Mouse (Mus musculus) kidney, adult 2 months (tissue): ENCODE data around the gene Pdxk. TPM values are rescaled to one million over a fixed set of nuclear protein-coding genes. Genes with fewer than 3 reads are reported as not detected.

Experiments used
- DNase-seq: peaks from one replicate; pipeline ENCODE4 v3.0.0; 2021
- H3K27ac ChIP-seq: fragments of 200-500 bp; 2 replicates; pipeline ENCODE4 v1.5.1; 2012; ENCODE audit warnings: low read depth, low read length, control low read depth, inconsistent platforms; ENCODE audit not compliant: insufficient read depth
- H3K27me3 ChIP-seq: fragments of 200-500 bp; replicated peaks from 2 replicates; pipeline ENCODE4 v1.6.1; 2012; ENCODE audit warnings: mild to moderate bottlenecking, moderate library complexity, low read length, inconsistent platforms; ENCODE audit not compliant: control insufficient read depth, insufficient read depth
- H3K36me3 ChIP-seq: fragments of 200-500 bp; 2 replicates; pipeline ENCODE4 v1.6.1; 2012; ENCODE audit warnings: mild to moderate bottlenecking, moderate library complexity, low read length, inconsistent platforms; ENCODE audit not compliant: control insufficient read depth, insufficient read depth
- H3K4me1 ChIP-seq: fragments of 200-500 bp; 2 replicates; pipeline ENCODE4 v1.6.1; 2011; ENCODE audit warnings: low read length; ENCODE audit not compliant: control insufficient read depth, insufficient read depth
- H3K4me3 ChIP-seq: fragments of 200-500 bp; 2 replicates; pipeline ENCODE4 v1.5.1; 2011; ENCODE audit warnings: mild to moderate bottlenecking, low read depth, low read length, control low read depth; ENCODE audit not compliant: insufficient read depth
- CTCF ChIP-seq: fragments of 200-500 bp; conservative IDR thresholded peaks from 2 replicates; pipeline ENCODE4 v1.5.1; 2011; ENCODE audit warnings: low read depth, mild to moderate bottlenecking, control low read depth, low read length, moderate library complexity, mixed read lengths; ENCODE audit not compliant: insufficient read depth, insufficient read length
- POLR2A ChIP-seq: fragments of 200-500 bp; IDR thresholded peaks from one replicate; pipeline ENCODE4 v1.6.1; 2011; ENCODE audit warnings: low read depth, low read length, control low read depth
- WGBS: fragments of 180-500 bp; shearing (Covaris S2); methylation state at CpG from one replicate; pipeline ENCODE4 v1.1.7; 2018; 5-methylcytosine and 5-hydroxymethylcytosine counted together
- polyA plus RNA-seq: library from polyadenylated mRNA; depleted of rRNA; stranded (reverse); fragments of >200 nt; gene quantifications from 2 replicates; pipeline ENCODE4 v1.2.3, GENCODE M21; 2012; rRNA removed

The Pdxk gene
- polyA plus RNA-seq, 1 experiment = 107 TPM

GRCm38 (mm10) chr10:78392072-78392471 lies 72.7 kb downstream of the Pdxk start:
- peak; percentile 85 for DNase-seq
- Histone ChIP-seq H3K4me3 (no peak overlapping the region), H3K27ac (no peak overlapping the region), H3K27me3 (no peaks in the 10 kb centered on the region), H3K4me1 (peaks cover 2% of the 10 kb centered on the region; the same call in 1 of the 2 replicates), H3K36me3 (no peaks in the 10 kb centered on the region)
- TF ChIP-seq CTCF (peak; percentile 91), POLR2A (no peak)
- WGBS = 4% methylated on average over 18 of the region's 18 CpGs

DNA sequence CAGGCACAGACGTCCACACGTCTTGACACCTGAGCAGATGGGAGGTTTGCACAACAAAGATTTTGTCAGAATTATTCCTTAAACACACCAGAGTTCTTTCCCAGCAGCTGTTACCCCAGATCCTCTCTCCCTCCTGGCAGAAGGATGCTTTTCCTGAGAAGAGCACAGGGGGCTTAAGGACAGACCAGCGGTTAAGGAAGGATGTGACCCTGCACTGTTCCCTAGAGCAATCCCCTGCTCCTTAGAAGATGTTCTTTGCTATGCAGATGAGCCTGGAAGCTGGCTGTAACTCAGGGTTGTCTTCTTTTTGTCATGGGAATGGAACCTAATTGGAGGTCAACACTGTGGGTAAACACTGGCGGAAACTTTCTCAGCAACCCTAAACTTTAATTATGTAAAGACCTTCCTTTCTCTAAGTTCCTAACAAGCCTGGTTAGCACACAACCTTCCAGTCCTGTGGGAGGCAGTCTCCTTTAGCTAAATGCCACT lies 73.7 kb downstream of the Pdxk start:
- WGBS = 46% methylated on average over 4 of the region's 4 CpGs

DNA sequence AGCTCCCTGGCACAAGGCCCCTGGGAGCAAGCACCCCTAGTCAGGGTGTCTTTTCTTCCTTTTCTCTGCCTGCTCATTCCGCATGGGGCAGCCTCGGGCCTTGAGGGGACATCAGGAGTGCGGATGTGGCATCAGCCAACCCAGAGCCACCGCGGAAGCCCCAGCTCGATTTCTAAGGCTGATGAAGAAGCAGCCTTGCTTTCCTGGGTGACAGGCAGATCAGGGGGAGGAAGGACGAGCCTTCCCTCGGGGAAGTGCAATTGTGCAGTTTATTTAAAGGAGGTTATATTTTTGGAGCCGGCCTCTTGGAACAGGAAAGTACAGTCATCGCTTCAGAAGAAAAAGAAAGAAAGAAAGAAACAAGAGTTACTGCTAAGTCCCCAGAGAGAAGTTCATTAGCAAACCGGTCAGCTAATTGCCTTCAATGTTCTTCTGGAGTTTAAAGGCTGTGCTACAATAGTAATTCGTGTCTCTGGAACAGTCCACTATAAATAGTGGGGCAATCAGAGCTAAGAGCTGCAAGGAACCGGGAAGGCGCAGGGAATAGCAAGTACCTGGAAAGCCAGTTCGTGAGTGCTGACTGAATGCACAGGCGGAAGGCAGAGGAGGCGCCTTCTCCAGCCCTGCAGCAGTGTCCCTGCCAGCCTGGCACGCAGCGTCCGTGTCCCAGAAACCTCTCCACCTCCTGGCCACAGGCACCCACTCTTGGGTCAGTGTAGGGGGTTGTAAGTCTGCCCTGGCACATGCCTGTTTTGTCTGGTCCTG lies 76.4 kb downstream of the Pdxk start:
- H3K36me3 ChIP-seq = no peaks in the 10 kb centered on the region
- H3K4me3 ChIP-seq = no peak overlapping the region
- no peak overlapping the region for H3K27ac ChIP-seq
- peak; percentile 23 for DNase-seq
- H3K27me3 ChIP-seq = no peaks in the 10 kb centered on the region
- H3K4me1 ChIP-seq = peaks cover 2% of the 10 kb centered on the region; the same call in 1 of the 2 replicates
- 53% methylated on average over 20 of the region's 20 CpGs for WGBS
- TF ChIP-seq CTCF = no peak
- TF ChIP-seq POLR2A = no peak

More for the DNA sequence above, 73.7 kb downstream of the Pdxk start:
- TF ChIP-seq CTCF (no peak), POLR2A (no peak)
- Histone ChIP-seq H3K4me3 (no peak overlapping the region), H3K27me3 (no peaks in the 10 kb centered on the region), H3K36me3 (no peaks in the 10 kb centered on the region), H3K4me1 (peaks cover 2% of the 10 kb centered on the region; the same call in 1 of the 2 replicates), H3K27ac (no peak overlapping the region)
- no peak for DNase-seq

Other genes starting within 250 kb of the Pdxk start
- 45.0 and 57.5 TPM in 2 replicates for gene Trappc10, start 220.3 kb downstream of the Pdxk start, polyA plus RNA-seq
- gene Agpat3, start 112.5 kb downstream of the Pdxk start, polyA plus RNA-seq = 460 and 530 TPM in 2 replicates
- 58.2 and 80.3 TPM in 2 replicates for gene Rrp1, start 51.9 kb downstream of the Pdxk start, polyA plus RNA-seq
- gene Cstb, start 39.3 kb downstream of the Pdxk start, polyA plus RNA-seq = 101 and 115 TPM in 2 replicates
- not detected in 2 replicates for gene Olfr1358, start 52.5 kb upstream of the Pdxk start, polyA plus RNA-seq
- gene Ilvbl, start 109.4 kb upstream of the Pdxk start, polyA plus RNA-seq = 53.5 and 60.6 TPM in 2 replicates
- 23.6 and 28.8 TPM in 2 replicates for gene Syde1, start 127.0 kb upstream of the Pdxk start, polyA plus RNA-seq
- gene Olfr1357, start 153.1 kb upstream of the Pdxk start, polyA plus RNA-seq = not detected in 2 replicates